15 mouse cellular contexts compared by ENCODE assay signal in the genomic region with DNA sequence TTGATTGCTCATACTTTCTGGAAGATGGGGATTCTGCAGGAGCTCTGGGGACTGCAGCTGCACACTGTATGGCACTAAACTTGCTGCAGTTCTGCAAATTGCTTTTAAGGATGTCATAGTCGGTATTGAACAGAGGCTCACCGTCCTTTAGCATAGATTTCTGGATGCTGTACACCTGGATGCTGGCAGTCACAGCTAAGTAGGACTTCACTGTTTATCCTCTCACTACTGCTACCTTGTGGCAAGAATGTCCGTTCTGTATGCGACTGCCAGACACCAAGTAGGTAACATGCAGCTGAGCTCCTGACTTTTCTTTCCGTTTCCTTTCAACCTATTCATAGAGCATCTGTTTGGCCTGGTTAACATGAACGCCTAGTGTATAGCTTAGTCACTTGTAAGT.
DNase-seq lines count a peak whose midpoint lies in the region; ATAC-seq and TF ChIP-seq lines count a peak whose summit lies in the region.
"Had no signal": no experiment of that assay in that cellular context is flagged by ENCODE, and none has a peak within 500 bp of the region (broad histone marks: within the 10 kb centered on the region; RNA-seq: fewer than 3 reads in every experiment).

No protein-coding gene starts in this region.

- H3K36me3 ChIP-seq in hindbrain, postnatal 0 days (ENCODE audit: insufficient read depth, low read length) = no peaks in the 10 kb centered on the region
- no peaks in the 10 kb centered on the region for H3K36me3 ChIP-seq in hindbrain, embryonic 12.5 days
- H3K36me3 ChIP-seq in lung, postnatal 0 days (ENCODE audit: insufficient read depth, low read length) = no peaks in the 10 kb centered on the region
- H3K36me3 ChIP-seq in myocyte (ENCODE audit: control insufficient read depth, insufficient read depth) = no peaks in the 10 kb centered on the region
- H3K36me3 ChIP-seq: G1E; hindbrain, embryonic 15.5 days; limb, embryonic 13.5 days had no signal

- no peak overlapping the region for H3K4me2 ChIP-seq in hindbrain, postnatal 0 days (ENCODE audit: low read depth, low read length)
- no peak overlapping the region for H3K4me2 ChIP-seq in hindbrain, embryonic 12.5 days (replicated peaks)
- H3K4me2 ChIP-seq in lung, postnatal 0 days (replicated peaks; ENCODE audit: low read depth, low read length) = no peak overlapping the region
- peak overlapping the region; percentile 9 for H3K4me2 ChIP-seq in myocyte (ENCODE audit: low read depth)
- H3K4me2 ChIP-seq: hindbrain, embryonic 15.5 days; limb, embryonic 13.5 days had no signal

- 75% methylated on average over 6 of the region's 6 CpGs for WGBS in hindbrain, postnatal 0 days
- 68% methylated on average over 6 of the region's 6 CpGs for WGBS in hindbrain, embryonic 12.5 days
- WGBS in lung, postnatal 0 days = 54% methylated on average over 6 of the region's 6 CpGs

- H3K4me1 ChIP-seq in hindbrain, postnatal 0 days (ENCODE audit: insufficient read depth, low read length) = no peaks in the 10 kb centered on the region
- no peaks in the 10 kb centered on the region for H3K4me1 ChIP-seq in hindbrain, embryonic 12.5 days
- no peaks in the 10 kb centered on the region for H3K4me1 ChIP-seq in lung, postnatal 0 days (ENCODE audit: insufficient read depth, low read depth, low read length)
- H3K4me1 ChIP-seq: limb, embryonic 13.5 days had no signal

- ATAC-seq in hindbrain, postnatal 0 days = no peak
- ATAC-seq in hindbrain, embryonic 12.5 days (ENCODE audit: low FRiP score) = no peak
- no peak for ATAC-seq in lung, postnatal 0 days

- DNase-seq in hindbrain, postnatal 0 days (ENCODE audit: low spot score) = peak; percentile 11
- DNase-seq in lung, postnatal 0 days (ENCODE audit: low spot score) = no peak
- DNase-seq in lung, adult 18-20 months = no peak
- DNase-seq in ZHBTc4 (ENCODE audit: low read depth, low spot score) = peak; percentile 53
- no peak for DNase-seq in layer of hippocampus, adult 11-12 months (ENCODE audit: low spot score)
- DNase-seq: adrenal gland, adult 8-10 months; cerebellum, adult 18-20 months; heart, adult 18-20 months; layer of hippocampus, adult 9-11 months; thymus, postnatal 25 days had no signal

- no peak for TF ChIP-seq EP300 in lung, postnatal 0 days (IDR thresholded peaks at IDR 0.05)

- TF ChIP-seq CTCF in hindbrain, postnatal 0 days (IDR thresholded peaks at IDR 0.05; ENCODE audit: low read depth) = peak; percentile 51
- peak; percentile 57 for TF ChIP-seq CTCF in lung, postnatal 0 days (IDR thresholded peaks at IDR 0.05)

- H3K79me2 ChIP-seq in myocyte (ENCODE audit: control insufficient read depth, insufficient read depth) = no peaks in the 10 kb centered on the region

- no peaks in the 10 kb centered on the region for H3K27me3 ChIP-seq in hindbrain, postnatal 0 days (ENCODE audit: insufficient read depth, low read length)
- H3K27me3 ChIP-seq in hindbrain, embryonic 12.5 days = no peaks in the 10 kb centered on the region
- H3K27me3 ChIP-seq in lung, postnatal 0 days (replicated peaks; ENCODE audit: insufficient read depth, low read length) = no peaks in the 10 kb centered on the region
- H3K27me3 ChIP-seq in myocyte (ENCODE audit: control insufficient read depth, insufficient read depth, insufficient read length) = no peaks in the 10 kb centered on the region
- H3K27me3 ChIP-seq: hindbrain, embryonic 15.5 days; limb, embryonic 13.5 days had no signal

- H3K27ac ChIP-seq in hindbrain, postnatal 0 days = no peak overlapping the region
- H3K27ac ChIP-seq in hindbrain, embryonic 12.5 days = no peak overlapping the region
- H3K27ac ChIP-seq in lung, postnatal 0 days (ENCODE audit: low read length) = no peak overlapping the region
- H3K27ac ChIP-seq: hindbrain, embryonic 15.5 days; limb, embryonic 13.5 days had no signal

- no peak overlapping the region for H3K9ac ChIP-seq in hindbrain, postnatal 0 days (replicated peaks; ENCODE audit: low read length)
- no peak overlapping the region for H3K9ac ChIP-seq in hindbrain, embryonic 12.5 days
- H3K9ac ChIP-seq in lung, postnatal 0 days (replicated peaks; ENCODE audit: low read depth) = no peak overlapping the region
- H3K9ac ChIP-seq: hindbrain, embryonic 15.5 days; limb, embryonic 13.5 days had no signal

- H3K4me3 ChIP-seq in hindbrain, postnatal 0 days (ENCODE audit: low read length) = no peak overlapping the region
- H3K4me3 ChIP-seq in hindbrain, embryonic 12.5 days = no peak overlapping the region
- H3K4me3 ChIP-seq in lung, postnatal 0 days (ENCODE audit: low read depth, low read length) = no peak overlapping the region
- no peak overlapping the region for H3K4me3 ChIP-seq in myocyte
- H3K4me3 ChIP-seq: hindbrain, embryonic 15.5 days; limb, embryonic 13.5 days had no signal

- no peak for TF ChIP-seq POLR2A in myocyte (IDR thresholded peaks at IDR 0.05; ENCODE audit: insufficient read length, low read depth)

- H3ac ChIP-seq in myocyte (ENCODE audit: control insufficient read depth, insufficient read length) = no peak overlapping the region

- no peaks in the 10 kb centered on the region for H3K9me3 ChIP-seq in hindbrain, postnatal 0 days (ENCODE audit: low read length)
- no peaks in the 10 kb centered on the region for H3K9me3 ChIP-seq in hindbrain, embryonic 12.5 days (replicated peaks)
- H3K9me3 ChIP-seq in lung, postnatal 0 days (ENCODE audit: low read length) = no peaks in the 10 kb centered on the region
- H3K9me3 ChIP-seq: G1E; hindbrain, embryonic 15.5 days; limb, embryonic 13.5 days had no signal

TF ChIP-seq in myocyte, 11 proteins besides CTCF, POLR2A, EP300 and RAD21:
- TF ChIP-seq MYOG (IDR thresholded peaks at IDR 0.05; ENCODE audit: control insufficient read depth in 1 of 3, insufficient read depth in 1 of 3, insufficient read length in 2 of 3, low read depth in 2 of 3) (no peak), TCF3 (IDR thresholded peaks at IDR 0.05; ENCODE audit: insufficient read length, low read depth) (no peak), TCF12 (IDR thresholded peaks at IDR 0.05; ENCODE audit: insufficient read depth, poor library complexity, severe bottlenecking) (no peak), SRF (IDR thresholded peaks at IDR 0.05; ENCODE audit: control insufficient read depth, insufficient read length, low read depth) (no peak), E2F4 (IDR thresholded peaks at IDR 0.05; ENCODE audit: insufficient read depth) (no peak), REST (IDR thresholded peaks at IDR 0.05; ENCODE audit: insufficient read depth, insufficient read length) (no peak), POLR2AphosphoS2 (IDR thresholded peaks at IDR 0.05; ENCODE audit: insufficient read length, low read depth) (no peak), CEBPB (IDR thresholded peaks at IDR 0.05; ENCODE audit: insufficient read depth, poor library complexity, severe bottlenecking) (no peak), MAX (IDR thresholded peaks at IDR 0.05; ENCODE audit: low read depth) (no peak), USF1 (IDR thresholded peaks at IDR 0.05; ENCODE audit: low read depth) (no peak), MYOD1 (IDR thresholded peaks at IDR 0.05; ENCODE audit: control insufficient read depth in 1 of 3, insufficient read length in 2 of 3, low read depth in 2 of 3) (no peak)

Comparison
In these comparisons a context has a peak if more than half of its experiments do, and no peak if none do; other contexts are left out.
1. DNase-seq: peak in hindbrain, postnatal 0 days (single experiment) and ZHBTc4 (single experiment); none in lung, postnatal 0 days (single experiment), lung, adult 18-20 months (0 of 2) and layer of hippocampus, adult 11-12 months (single experiment).